Mouse (Mus musculus): ENCODE results near the gene Gm8300.
"Not testable (repeated sequence)": the region's sequence is repeated elsewhere in the genome, so short reads cannot be mapped to it uniquely, and the experiment has no call there.

GRCm38 (mm10) chr12:87514016-87514415 is at the start of gene Gm8300:
- TF ChIP-seq CTCF, EP300 (IDR thresholded peaks at IDR 0.05; ENCODE audit: low read depth): not testable (repeated sequence)

Data from liver, embryonic 14.5 days (tissue).